Mouse (Mus musculus) right cerebral cortex, adult 18-20 months (tissue): ENCODE measurements around the gene Cldn8.

Source experiments
- DNase-seq: peaks from one replicate; pipeline ENCODE4 v3.0.0; 2022; ENCODE audit warnings: mixed read lengths

The Cldn8 gene

DNA sequence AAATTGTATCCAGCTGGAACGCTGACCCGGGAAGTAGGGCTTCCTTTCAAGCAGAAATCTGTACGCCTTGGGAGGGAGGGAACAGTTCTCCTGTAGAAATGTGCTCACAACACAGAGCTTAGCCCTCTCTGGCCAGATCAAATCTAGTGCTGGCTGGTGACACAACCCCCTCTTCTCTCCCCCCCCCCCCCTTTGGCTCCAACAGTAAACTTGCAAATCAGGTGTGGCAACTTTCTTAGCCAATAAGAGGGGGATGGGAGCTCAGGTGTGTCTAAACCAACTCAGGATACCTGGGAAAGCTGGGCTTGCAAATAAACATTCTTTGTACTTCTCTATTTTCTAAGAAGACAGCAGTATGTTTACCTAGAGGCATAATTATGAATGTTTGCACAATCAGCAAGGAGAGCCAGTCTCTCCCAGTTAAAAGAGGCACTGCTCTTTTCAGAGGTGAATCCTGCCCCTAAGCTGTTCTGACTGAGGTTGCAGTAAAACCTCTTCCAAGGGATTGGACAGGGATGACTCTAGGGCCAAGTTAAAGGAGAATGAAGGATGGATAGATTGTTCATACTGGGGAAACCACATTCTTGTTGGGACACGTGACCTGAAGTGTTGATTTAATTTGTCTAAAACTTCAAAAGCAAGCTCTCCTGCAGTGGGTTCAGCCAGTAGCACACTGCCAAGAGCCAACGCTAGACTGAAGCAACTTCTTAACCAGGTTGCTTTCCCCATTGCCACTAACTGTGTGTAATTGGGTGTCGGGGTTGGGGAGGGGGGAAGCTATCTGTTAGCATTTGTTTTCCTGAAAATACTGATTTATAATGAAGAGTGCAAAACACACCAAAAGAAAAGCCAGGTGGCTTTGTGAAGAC is at the start of gene Cldn8:
TSS of gene Cldn8 (minus strand) at position 139 of the 869 bp plus-strand sequence.
- no peak for DNase-seq

DNA sequence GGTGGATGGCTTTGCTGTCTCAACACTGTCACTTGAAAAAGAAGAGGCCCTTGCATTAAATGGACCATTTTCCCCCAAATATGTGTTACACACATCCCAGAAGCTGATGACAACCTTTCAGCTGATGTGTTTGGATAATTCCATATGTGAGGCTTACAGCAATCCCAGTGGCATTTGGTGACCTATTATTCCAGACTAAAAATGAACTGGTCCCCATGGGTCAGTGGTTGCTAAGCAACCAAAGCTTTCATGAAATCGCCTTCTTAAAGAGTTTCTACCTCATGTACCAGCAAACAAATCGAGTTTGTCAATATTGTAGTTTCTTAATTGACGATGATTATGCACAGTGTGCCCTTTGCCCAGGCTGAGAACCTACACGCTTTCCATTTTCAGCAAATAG is 49.7 kb upstream of the Cldn8 start:
- no peak for DNase-seq

DNA sequence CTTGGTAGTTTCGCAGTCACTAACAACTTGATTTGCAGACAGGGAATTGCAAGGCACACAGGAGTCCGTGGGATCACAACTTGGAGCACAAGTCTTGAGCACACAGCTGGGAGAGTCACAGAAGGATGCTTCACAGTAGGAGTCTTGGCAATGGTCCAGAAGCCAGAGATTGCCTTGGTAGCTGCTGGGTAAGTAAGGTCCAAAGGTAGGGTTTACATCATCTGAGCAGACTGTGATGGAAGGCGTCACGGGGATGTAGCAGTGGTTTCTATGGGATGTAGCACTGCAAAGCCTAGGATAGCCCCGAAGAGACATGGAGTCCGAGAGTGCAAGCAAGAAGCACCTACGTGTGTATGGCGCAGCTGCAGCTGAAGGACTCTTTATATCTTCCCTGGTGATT is 48.9 kb upstream of the Cldn8 start, which contains the start of gene Krtap24-1:
TSS of gene Krtap24-1 (minus strand) at position 358 of the 400 bp plus-strand sequence.
- no peak for DNase-seq

DNA sequence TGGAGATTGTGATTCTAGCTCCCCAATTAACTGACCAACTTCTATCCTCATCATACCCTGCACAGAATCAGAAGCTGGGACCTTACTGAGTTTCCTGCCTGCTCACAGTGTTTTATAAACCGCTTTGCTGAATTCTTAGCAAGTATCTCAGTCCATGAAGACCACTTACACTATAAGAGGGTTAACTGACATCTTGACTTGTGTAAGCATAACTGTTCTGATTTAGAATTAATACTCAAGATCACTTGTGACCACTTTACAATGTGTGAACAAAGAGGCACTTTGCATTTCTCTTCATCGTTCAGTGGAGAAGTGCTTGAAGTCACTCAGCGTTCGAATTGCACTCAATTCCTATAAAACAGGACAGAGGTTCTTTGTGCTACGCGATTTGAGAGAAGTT is 41.6 kb upstream of the Cldn8 start:
- DNase-seq: no peak

DNA sequence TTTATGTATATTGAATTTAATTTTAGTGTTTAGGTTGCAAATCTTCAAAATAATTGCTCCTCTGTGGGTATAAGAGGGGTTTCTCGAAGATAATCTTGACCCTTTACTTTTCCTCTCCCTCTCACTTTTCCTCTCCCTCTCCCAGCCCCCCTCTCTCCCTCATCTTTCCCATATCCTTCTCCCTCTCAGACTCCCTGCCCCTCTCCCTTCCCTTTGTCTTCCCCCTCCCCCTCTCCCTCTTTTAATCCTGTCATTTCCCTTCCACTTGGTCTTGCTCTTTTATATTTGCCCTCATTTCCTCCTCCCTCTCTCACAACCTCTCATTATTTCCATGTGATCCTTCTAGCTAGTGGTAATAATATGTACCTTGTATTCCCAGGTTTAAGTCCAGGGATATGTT is 39.5 kb upstream of the Cldn8 start:
- no peak for DNase-seq

DNA sequence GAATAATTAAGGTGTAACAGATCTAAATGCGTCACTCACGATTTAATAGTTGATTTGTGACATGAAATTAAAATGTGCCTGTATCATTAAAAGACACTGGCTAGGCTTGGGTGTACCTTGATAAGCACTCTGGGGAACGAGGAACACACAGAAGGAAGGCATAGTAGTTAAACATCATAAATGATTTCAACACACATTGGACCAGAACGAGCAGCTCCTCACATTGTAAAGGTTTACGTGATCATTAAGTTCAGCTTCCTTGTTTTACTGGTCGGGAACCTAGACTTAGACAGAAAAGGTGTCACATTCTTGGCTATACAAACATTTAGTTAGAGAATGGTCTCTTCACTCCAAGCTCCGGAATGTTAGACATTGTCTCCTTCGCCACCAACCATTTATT is 37.3 kb upstream of the Cldn8 start:
- DNase-seq: no peak

DNA sequence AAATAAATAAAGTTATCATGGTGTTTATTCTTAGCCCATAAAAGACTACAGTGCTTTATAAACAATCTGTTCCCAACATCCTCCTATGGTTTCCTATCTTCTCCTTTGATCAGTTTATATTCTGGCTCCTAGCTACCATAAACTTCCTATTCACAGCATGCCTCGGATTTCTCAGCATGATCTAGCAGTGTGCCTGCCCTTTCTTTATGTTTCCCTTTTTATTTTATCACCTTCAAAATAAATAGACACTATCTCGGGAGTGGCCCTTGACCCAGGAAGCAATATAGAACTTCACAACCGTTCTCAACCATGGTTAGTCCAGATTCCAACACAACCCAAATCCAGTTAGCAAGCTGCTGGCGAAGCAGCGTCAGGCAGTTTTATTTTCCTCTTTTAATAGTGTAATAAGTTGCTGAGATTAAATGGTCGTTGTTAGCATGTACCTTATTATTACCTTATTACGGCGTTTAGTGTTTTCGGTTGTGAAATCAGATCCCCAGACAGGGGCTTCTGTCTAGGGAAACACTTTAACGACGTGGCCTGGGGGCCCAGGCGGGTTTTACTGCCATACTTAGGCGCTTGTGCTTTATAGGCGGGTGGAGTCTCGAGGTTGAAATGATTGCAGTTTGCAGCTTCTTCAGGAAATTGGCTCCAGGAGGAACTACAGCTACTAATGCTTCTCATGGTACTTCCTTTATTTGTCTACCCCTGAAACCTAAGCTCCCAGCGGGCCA is 36.7 kb upstream of the Cldn8 start:
- DNase-seq: no peak

DNA sequence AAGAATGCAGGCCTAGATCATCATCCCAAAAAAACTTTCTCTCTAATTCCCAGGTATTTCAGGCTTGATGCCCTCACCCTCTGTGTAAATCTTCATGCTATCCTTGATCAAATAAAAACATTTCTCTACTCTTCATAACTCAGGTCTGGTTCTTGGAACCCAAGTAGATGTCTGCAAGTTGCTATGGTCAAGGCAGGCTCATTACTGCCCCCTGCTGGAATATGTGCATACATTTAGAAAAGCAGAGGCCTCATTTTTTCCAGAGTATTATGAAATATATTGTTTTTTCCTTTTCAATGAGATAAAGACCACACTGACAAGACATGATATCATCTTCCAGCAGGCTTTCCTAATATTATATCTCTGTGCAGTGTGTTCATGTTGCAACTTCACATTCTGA is 29.8 kb upstream of the Cldn8 start:
- DNase-seq: no peak

DNA sequence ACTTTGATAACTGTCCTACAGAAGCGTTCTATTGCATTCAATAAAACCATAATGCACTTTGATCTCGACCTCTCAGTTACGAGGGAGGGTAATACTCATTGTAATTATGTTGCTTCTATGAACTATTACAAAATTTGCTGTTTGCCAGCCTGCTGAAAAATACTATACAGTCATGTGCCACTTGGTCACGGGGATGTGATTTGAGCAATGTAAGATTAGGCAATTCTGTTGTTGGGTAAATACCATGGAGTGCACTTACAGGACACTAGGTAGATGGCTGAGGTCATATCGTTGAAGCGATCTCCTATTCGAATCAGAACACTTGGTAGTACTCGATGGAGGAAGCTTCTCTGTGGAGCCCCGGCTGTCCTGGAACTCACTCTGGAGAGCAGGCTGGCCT is 20.4 kb upstream of the Cldn8 start:
- no peak for DNase-seq

DNA sequence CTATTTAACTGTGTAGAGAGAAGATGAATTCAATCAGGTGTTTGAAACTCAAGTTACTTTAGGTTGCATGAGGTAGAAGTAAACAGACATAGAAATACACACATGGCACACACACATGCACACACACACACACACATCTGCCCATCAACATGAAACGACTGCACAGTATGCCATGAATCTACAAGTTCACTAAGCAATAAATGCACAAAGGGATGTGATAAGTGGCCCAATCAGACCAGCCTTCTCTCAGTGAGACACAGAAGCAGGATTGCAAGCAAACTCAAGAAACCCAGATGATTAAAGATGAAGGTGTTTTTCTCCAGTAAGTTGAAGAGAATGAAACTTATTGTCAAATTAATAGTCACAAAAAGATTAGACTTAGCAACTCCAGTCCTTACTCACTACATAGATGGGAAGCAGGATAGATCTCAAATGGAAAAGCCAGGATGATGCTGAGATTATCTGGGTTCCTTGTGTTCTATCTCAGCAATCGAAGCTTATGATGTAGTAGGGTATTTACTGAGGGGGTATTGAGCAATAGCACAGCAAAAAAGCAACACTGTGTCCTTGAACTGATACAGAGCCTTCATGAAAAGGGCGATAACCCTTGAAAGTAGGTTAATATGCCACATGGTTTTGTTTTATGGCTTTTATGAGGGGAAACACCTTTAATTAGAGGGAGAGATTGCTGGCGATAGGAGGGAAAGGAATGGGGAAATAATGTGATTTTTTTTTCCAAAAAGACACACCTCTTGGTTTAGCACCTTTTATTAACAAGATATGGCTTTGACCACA is 13.1 kb upstream of the Cldn8 start:
- no peak for DNase-seq

DNA sequence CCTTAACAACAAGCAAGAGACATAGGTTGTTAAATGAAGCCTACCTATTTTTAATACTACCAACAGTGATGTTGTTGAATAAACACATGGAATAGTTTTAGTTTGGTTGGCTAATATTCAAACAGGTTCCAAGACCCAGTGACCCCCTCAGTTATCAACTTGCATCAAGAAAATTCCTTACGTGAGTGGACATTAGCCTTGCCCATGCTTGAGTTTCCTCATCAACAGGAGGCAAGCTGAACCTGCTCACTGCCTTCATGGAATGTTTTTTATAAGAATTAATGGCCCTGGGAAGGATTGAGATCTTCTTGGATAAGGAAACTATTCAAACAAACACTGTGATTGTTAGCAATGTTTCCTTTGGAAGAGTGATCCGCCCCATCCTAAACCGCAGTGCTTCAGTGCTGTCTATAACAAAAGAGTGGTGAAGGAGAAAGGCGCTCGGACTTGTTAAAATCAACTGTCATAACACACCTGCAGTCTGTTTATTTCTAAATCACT is 10.0 kb upstream of the Cldn8 start:
- no peak for DNase-seq

DNA sequence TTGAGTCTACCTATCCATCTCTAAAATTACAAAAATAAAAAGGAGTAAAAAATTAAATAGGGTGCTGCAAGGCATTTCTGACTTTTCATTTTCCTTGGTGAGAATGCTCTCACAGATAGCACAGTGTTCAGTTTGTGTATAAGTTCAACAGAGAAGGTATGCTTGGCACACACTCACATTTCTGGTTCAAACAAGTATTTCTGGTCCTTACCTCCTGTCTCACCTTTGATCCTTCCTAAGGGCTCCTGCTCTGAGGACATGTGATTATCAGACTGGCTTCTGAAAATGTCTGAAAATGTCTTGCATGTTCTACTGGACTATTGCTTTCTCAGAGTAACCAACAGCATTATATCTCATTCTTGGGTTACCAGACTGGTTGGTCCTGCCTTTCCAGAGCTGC is 7.2 kb upstream of the Cldn8 start:
- DNase-seq: no peak

DNA sequence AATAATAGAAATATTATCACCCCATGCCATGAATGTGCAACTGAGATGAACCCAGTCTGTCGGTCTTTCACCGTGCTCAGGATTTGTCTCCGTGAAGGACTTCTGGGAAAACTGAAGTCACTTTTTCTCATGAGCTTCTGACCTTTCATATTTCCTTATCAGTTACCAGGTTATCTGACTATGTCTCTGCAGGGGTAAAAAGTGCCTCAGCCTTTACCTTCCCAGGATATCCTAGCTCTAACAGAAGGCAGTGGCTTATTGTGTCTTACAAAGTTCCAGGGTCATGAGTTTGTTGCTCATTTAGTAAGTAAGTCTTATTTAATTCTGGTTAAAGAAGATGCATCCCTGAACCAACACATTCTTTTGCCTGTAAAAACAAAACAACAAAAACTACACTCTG is 6.7 kb upstream of the Cldn8 start:
- no peak for DNase-seq

DNA sequence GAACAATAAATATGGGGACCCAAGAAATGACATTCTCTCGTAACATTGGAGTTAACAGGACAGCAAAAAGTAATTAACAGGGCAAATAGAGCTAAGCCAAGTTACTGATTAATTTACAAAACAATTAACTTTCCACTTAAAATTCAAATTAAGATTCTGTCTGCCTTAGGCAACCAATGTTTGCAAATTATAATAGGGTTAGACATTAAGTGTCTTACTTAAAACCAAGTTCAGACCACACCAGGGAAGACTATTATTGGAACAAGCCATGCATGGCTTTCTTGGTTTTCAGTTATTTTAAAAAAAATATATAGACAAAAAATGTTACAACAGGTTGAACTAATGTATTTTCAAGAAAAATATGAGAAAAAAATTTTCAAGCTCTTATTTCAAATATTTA is 6.1 kb upstream of the Cldn8 start:
- DNase-seq: no peak

DNA sequence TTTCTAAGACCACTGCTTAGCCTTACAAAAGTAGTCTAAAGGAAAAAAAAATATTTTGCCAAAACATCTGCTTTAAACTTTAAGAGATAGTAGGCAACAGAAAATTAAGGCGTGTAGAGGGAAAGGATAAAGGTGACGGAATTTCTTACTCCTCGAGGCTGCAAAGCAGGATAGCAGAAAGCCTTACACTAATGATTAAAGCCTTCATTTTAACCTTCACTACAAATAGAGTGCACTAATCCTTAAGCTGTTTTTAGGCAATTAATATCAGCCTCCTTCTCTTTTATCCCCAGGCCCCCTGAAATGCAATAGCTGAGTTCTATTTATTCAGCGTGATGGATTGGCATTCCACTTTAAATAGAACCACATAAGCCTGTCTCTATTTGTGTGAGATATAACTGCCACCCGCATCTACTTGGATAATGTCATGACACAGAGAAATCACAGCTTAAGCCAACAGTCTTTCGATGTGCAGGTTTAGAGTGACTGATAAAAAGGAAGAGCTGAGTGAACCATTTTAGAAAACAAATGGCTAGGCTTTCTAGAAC is 1.3 kb downstream of the Cldn8 start:
- no peak for DNase-seq

DNA sequence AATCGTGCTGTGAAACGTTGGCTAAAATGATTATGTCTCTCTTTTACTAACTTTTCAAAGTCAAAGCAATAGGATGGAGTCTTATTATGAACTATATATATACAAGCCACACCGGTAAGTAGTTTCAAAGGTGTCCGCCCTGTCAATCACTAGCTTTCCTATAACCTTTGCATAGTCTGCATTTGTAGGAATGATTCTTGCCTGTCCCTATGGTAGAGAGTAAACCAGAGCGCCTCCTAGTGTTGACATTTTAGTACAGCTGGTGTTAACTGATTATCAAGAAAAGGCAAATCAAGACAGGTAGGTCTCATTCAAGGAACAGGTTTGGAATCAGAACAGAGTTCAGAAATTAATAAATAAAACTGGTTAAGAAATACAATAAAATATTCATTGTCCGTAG is 20.5 kb downstream of the Cldn8 start:
- peak; percentile 7 for DNase-seq

DNA sequence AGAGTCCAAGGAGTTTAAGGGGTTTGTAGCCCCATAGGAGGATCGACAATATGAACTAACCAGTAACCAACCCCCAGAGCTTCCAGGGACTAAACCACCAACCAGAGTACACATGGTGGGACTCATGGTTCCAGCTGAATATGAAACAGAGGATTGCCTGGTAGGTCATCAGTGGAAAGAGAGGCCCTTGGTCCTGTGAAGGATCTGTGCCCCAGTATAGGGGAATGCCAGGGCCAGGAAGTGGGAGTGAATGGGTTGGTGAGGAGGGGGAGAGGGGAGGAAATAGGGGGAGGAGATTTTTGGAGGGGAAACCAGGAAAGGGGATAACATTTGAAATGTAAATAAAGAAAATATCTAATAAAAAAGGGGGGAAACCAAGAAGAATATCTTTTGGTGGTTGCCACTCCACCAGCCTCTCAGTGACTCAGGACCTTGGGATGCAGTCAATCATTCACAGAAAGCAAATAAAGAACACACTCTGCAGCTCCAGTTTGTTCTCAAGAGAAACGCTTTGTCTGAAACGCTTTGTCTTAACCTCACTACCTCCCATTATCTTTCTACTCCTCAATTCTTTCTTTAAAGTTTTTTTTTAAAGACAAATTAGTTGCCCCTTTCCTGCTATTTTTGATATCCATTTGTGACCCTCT is 23.0 kb downstream of the Cldn8 start:
- no peak for DNase-seq

DNA sequence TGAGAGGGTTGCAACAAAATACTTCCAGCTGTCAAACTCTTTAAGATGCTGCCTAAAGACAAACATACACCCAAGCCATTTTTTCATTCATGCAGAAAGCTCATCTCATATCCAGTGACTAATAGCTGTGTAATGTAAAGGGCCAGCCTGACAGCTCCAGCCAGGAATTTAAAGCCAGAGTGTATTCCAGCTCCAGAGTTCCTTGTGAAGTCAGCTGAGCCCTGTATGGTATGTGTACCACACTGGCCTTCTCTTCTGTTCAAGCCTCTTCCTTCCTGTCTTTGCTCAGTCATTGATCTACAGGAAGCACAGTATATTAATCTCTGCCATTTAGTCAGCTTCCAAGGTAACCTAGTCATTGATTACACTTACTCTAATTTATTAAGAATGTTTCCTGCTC is 51.6 kb downstream of the Cldn8 start:
- no peak for DNase-seq
